Mouse (Mus musculus) urinary bladder, adult 2 months (tissue): ENCODE results near the gene Gsn. TPM values are rescaled to one million over a fixed set of nuclear protein-coding genes. Genes with fewer than 3 reads are reported as not detected.

Experiments
- DNase-seq: peaks from one replicate; pipeline ENCODE4 v3.0.0; 2022; ENCODE audit warnings: low spot score
- polyA plus RNA-seq: library from polyadenylated mRNA; depleted of rRNA; stranded (reverse); fragments of >200 nt; gene quantifications from 2 replicates; pipeline ENCODE4 v1.2.3, GENCODE M21; 2012

Gsn gene
- polyA plus RNA-seq, 1 experiment, result 4,184 TPM

DNA sequence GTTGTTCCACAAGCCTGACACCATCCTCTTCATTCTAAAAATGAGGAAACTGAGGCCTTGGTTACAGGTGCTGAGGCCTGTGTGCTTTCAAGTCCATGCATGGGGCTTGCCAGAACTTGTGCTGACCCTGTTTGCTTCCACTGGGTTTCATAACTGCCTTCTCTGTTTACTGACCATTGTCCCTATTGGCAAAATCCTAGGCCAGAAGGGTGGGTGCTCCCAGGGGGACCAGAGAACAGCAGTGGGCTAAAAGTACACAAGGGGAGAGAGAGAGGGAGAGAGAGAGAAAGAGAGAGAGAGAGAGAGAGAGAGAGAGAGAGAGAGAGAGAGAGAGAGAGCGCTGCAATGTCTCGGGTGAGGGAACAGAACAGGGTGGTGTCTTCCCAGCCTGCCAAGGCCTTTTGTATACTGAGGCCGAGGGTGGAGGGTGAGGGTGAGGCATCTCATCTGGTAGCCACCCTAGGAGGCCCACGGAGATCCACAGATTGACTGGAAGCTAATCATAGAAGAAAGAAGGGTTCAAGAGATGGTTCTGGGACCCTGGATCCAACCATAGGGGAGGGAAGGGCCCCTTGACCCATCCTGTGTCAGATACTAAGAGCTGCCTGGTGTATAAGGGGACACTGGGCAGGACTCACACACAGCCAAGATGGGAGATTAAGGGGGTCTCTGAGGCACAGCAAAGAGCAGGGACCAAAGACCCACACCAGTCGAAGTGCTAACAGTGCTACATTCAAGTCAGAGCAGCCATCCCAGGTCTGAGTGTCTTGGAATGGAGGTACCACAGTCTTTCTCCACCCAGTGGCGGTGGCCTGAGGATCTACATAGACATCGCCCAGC, 22.4 kb downstream of the Gsn start:
- no peak for DNase-seq

DNA sequence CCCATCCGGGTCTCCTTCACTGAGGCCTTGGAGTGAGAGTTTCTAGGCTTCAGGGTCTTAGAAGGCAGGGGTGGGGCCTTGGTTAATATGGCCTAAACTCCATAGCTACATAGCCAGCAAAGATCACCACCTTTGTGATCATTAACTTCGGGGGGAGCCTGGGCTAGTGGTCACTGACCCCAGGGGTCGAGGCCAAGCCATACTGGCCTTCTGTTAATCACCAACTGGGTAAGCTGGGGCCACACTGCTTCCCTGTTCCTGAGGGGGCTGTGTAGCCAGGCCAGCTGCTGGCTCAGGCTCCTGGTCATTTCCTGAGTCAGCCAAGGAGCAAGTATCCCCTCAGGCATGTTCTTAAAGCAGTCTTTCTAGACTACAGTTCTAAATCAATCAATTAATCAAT, 23.8 kb downstream of the Gsn start:
- DNase-seq, result no peak

DNA sequence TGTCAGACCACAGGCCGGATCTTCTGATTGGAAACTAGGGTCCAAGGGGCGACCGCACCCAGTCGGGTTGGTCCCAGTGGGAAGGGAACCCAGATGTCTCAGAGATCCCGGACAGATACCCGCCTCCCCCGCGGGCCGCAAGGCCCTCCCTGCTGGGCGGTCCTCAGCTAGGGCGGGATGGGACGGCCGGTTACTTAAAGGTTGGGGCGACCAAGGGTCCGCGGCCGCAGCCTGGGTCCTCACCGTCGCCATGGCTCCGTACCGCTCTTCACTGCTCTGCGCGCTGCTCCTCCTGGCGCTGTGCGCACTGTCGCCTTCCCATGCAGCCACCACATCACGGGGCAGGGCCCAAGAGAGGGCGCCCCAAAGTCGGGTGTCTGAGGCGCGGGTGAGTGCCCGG, 26.0 kb downstream of the Gsn start:
- peak; percentile 60 for DNase-seq

DNA sequence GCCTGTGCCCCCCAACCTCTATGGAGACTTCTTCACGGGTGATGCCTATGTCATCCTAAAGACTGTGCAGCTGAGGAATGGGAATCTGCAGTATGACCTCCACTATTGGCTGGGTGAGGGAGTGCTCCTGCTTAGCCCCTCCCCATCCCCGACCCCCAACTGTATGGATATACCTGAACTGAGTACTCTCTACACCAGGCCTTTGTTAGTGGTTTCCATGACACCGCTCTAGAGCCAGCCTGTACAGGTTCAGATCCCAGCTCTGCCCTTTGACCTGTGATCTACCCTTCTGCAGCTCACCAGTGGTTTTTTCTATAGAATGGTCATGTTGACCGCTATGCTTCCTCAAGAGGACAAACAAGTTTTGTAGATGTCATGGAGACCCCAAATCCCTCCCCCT, 27.8 kb downstream of the Gsn start:
- DNase-seq, result no peak

DNA sequence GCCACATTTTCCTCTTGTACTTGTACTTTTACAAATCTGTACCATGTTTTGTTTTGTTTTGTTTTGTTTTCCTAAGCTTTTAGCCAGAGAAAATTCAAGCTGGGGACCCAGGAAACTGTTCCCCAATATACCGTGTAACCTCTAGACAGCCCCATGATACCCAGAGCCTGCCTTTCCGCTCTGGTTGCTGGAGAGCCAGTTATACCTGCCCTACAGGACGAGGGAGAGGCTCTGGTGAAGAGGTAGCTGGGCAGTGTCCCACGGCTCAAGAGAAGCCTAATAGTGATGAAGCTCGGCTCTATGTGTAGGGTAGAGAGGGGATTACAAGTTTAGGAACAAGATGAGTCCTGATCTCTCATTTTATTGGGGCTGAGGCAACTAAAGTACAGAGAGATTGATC, 29.0 kb downstream of the Gsn start:
- DNase-seq, result no peak

DNA sequence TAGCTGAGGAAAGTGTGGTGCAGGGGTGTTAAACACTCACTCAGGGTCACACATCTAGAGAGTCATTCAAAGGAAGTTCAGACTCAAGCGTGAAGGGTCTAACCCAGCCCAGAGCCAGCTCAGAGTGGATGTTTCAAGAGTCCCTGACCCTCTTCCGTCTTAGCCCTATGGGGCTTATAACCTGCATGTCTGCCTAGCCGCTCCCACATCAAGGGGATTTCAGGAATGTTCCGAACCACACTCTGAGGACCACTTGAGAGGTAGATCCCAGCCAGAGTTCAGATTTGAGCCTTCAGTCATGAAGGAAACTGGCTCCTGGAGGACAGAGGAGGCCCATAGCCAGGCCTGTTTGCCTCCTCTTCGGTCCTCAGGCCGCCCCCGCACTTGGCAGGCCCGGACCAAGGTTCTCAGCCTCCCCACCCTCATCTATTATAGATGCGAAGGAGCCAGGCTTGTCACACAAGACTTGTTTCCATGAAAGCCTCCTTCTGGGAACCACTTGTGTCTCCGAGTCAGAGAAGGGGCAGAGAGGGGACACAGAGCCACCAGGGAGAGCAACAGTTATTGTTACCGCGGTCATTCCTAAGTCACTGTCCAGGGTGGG, 30.9 kb downstream of the Gsn start:
- no peak for DNase-seq

DNA sequence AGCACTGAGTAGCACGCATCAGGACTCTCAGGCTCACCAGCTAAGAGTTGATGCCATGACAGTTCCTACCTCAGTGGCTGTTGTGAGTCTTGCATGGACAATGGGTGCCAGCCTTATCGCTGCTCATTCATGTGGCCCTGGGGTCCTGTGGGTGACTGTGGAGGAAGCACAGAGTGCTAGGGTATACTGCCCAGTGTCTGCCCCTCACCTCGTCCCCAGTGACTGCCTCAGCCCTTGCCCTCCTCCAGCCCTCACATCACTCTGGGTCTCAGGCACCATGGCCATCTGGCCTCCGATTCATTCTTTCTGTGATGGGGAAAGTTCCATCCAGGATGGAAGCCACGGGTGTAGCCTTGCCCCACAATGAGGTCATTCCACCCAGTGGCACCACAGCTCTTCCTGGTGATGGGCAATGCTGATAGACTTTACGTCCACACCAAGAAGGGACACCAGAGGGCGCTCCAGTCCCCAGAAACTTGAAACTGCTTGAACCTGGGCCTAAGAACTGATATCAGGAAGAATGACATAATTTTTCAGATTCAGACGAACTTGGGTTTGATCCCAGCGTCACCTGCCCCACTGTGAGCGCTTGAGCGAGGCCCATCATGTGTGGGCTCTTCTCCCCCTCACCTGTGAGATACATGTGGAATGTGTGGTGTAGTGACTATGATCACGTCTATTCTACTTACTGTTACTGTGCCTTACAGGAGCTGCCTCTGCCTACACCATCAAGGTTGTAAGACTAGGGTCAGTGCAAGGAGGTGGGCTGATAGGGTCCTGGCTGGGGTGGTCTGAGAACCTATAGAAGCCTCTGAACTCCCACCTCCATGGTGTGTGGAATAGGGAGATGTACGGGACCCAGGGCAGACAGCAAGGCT, 32.8 kb downstream of the Gsn start:
- DNase-seq, result peak; percentile 63

DNA sequence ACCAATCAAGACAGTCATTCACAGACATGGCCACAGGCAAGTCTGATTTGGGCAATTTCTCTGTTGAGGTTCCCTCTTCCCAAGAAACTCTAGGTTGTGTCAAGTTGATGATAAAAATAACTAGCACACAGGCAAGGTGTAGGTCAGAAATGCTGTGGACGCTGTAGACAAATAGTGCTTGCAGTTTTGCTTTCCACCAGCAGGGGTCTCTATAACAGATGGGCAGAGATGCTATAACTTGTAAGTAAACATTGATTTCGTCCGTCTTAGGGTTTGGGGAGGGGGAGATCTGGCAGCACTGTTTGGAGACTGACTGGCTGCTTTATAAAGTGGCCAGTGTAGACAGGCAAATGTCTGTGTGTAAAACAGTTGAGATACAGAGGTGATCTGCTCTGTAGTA, 35.7 kb downstream of the Gsn start:
- DNase-seq, result no peak

DNA sequence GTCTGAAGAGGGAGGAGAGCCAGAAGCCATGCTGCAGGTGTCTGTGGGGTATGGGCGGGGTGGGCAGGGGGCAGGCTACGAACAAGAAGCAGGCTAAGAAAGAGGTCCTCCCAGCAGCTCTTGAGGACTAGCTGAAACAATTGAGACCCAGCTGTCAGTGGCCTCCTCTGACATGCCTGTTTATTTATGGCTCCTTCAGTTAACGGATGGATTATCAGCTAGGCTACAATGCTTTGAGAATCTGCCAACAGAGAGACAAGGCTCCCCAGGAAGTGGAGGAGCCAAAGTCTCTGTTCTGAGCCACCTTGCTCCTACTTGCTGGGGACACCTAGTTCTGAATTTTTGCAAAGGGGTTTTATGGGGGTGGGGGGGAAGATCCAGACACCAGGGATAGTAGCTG, 36.5 kb downstream of the Gsn start:
- no peak for DNase-seq

DNA sequence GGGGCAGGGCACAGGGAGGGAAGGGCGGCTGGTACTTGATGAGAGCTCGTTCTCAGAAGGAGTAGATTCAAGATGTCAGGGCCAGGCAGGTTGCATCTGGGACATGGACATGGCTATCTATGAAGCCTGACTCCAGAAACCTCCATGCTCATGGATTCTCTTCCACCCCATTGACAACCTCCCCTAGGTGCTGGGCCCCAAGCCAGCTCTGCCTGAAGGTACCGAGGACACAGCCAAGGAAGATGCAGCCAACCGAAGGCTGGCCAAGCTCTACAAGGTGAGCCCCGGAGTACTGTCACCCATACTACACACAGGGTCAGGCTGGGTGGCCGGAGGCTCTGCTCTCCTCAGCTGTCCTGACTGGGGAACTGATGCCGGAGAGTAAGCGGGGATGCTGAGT, 37.1 kb downstream of the Gsn start:
- DNase-seq, result no peak

DNA sequence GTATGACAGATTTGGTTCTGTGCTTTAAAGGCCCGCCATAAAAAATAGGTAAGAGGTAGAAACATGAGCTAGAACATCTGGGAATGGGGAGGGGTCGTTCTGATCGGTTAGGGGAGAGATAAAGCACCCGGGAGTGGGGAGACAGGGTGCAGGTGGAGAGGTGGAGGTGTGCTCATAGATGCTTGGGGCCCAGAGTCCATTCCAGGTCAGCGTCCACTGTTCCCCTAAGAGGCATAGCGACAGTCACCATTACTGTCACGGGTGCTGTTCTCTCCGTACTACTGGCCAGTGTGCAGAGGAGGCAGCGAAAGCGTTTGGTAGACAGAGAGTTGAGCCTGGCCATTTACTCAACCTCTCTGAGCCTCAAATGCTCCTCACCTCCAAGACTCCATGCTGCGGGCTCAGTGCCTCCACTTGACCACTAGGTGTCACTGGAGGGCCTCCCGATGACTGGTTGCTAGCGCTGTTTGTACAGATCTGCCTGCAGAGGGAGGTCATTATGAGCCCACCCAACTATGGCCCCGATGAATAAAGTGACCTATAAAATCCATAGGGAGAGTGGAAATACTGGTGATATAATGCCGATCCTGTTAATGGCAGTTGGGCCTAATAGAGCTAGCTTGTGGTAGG, 41.6 kb downstream of the Gsn start:
- DNase-seq, result no peak

DNA sequence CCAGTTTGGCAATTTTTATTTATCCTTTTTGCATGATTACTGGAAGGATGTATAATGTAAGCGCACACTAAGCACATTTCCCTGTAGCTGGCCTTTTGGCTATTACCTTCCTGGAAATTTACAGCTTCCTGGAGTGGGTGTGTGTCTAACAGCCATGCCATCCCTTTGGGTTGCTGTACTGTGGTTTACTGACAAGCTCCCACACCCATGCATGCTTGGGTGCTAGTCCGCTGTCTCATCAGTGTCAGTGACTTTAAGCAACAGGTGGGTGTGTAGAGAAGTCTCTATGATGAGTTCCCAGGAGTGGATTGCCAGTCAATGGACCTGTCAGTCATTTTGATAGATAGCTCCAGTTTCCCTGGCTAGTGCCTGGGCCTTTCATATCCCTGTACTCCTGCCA, 43.3 kb downstream of the Gsn start:
- DNase-seq, result no peak

DNA sequence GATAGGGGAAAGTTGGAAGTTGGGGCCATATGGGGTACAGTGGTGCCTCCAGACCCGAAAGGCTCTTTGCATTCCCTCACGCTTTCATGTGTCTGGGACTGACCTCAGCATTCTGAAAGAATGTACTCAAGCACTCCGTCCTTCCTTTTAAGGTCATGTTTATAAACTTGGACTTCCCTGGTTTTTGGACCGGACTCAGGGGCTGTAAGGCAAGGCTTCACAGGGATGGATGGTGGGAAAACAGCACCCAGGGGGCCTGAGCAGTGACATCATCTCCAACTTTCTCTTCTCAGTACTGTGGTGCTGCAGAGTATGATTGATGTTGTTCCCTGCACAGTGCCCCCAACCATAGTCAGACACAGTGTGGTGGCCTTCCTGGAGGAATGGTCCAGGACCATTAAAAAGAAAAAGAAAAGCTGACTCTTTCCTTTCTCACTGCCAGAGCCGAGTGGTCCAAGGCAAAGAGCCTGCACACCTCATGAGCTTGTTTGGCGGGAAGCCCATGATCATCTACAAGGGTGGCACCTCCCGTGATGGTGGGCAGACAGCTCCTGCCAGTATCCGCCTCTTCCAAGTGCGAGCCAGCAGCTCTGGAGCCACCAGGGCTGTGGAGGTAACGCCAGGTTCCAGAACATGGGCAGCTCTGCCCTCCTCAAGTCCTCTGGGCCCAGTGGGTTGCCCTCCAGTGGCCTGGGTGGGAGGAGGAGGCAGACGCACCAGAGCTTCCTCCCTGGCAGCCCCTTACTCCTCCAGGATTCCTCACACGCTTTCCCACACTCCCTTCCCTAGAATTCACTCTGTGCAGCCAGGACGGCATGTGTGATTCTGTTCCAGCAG, 46.1 kb downstream of the Gsn start:
- no peak for DNase-seq

DNA sequence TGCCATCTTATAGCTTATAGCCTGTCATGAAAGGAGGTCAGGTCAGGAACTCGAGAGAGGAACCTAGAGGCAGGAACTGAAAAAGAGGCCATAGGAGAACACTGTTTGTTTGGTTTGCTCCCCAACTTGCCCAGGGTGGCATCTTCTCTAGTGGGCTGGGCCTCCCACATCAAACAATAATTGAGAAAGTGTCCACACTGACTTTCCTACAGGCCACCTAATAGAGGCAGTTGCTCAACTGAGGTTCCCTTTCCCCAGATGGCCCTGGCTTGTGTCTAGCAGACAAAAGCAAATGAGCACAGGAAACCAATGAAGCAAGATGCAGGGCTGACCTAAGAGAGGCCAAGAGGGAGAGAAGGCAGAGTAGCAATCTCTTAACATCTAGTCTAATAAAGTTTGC, 52.0 kb downstream of the Gsn start:
- DNase-seq, result no peak

DNA sequence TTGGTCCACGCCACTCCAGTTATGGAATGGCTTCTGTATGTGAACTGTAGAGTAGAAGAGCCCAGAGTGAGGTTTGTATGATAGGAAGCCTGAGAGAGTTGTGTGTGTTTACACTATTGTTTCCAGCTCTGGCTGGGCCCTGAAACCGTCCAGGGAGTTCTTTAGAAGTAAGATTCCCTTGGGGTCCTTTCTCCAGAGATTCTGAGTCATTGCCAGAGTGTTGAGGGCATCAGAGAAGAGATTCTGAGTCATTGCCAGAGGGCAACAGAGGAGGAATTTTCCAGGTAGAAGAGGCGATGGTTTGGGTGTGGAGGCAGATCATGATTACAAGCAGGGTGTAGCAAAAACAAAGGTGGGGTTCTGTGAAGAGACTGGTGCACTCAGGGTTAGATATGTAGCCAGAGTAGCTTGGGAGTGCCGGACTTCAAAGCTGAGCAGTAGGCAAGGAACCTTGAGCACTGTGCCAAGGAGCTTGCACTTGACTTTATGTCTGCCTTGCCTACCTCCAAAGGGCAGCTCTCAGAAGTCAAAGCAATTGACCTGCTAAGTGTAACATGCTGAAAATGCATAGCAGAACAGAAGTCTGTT, 53.8 kb downstream of the Gsn start:
- DNase-seq, result no peak

DNA sequence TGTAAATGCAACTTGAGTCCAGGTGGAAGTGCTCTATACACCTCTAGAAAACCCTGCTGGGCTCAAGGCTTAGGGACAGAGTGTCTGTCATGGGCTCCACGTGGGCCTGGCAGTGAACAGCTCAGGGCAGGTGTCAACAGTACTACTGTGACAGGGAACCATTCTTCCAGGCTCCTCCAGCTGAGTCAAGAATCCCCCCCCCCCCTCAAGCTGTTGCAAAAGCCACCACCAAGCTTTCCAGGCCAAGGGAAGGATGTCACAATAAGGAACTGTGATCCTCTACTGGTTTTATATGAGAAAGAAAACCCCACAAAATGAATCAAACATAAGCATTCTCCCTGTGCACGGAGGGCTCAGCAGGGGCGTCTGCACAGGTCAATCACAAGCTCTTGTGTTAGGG, 58.1 kb downstream of the Gsn start:
- no peak for DNase-seq

DNA sequence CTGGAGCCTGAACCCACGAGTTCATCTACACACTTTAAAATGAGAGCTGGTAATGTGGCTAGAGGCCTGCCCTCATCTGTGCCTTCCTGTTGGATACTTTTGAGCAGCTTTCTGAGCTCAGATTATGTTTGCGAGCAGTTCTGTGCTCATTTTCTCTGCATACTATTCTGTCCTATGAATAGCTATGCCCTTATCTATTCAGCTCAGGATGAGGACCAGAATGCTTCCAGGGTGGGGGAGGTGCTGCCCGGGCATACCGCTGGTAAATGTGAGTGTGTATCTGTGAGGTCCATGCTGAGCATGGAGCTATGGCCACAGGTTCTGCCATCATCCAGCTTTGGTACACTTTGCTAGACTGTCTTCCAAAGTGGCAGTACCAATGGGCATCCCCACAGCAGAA, 61.4 kb downstream of the Gsn start:
- no peak for DNase-seq

DNA sequence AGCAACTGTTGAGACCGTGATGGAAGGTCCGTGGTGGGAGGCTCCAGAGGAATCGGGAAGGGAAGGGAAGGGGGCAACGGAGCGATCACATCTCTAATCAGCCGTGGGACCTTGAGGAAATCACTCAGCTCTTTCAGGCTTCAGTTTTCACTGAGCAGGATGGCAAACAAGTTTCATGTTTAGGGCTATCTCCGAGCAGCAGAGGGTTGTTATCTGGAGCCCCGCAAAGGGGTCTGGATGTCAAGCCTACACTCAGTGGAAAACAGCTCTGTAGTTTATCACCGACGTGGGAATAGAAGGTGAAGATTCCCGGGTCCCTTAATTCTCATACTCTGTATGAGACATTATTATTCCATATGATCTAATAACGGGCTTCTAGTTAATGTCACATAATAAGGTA, 62.2 kb downstream of the Gsn start:
- DNase-seq, result no peak

DNA sequence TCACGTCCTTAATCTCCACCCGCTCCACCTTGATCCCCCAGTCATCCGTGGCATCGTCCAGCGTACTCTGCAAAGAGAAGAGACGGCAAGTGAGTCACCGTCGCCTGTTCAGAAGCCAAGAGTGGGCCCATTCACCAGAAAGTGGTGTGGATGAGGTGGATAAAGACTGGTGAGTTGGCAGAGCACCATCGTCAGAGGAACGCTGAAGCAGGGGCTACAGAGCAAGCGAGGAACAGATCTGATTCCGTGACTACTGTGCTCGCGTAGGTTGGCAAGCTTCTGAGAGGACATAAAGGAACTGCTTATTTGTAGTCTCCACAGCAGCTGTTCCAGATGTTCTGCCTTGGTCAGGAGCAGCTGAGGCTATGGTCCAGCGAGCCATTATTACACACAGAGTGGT, 64.2 kb downstream of the Gsn start:
- DNase-seq, result no peak

DNA sequence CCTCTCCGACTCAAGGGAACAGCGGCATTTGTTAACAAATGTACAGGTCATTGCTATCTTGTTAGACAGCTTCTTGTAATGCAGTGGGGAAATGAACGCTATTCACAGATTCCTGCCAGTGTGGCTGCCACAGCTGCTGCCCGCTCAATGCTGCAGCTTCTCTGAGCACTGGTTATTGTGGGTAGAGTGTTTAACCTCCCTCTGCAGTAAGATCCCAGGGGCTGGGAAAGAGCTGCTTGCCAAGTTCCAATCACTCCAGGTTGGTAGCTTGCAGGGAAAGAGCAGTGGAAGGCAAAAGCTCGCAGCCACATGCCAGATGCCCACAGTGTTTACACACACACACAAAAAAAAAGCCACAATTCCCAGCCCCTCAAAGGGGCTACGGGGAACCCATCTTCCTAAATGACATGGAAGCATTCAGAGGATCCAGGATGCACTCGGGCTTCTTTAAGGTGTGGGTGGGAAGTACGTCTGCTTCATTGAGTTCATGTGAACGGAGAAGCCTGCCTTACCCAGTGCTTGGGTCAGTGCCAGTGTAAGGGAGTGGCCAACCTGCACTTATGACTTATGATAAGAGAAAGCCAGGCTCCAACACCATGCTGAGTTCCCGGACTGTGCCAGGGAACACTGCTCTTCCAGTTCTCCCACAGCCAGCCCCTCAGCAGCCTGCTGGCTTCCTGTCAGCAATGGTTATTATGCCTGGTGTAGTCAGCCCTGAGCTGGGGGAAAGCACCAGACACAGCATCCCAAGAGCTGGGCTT, 66.4 kb downstream of the Gsn start:
- no peak for DNase-seq
